Mouse (Mus musculus) embryonic fibroblast, embryonic 13.5 days (primary cell): ENCODE measurements around the gene Klhl28.

Source experiments
- CTCF ChIP-seq: IDR thresholded peaks from 2 replicates; pipeline ENCODE4 v1.5.1; 2011; ENCODE audit warnings: mild to moderate bottlenecking, control low read depth, low read length, moderate library complexity, borderline replicate concordance; ENCODE audit not compliant: insufficient read depth
- POLR2A ChIP-seq: IDR thresholded peaks from 2 replicates; pipeline ENCODE4 v1.6.1; 2011; ENCODE audit warnings: low read depth, mild to moderate bottlenecking, control low read depth, low read length, moderate library complexity

- TF ChIP-seq POLR2A (no peak), CTCF (no peak)
These were observed 52.3 kb downstream of the Klhl28 start for GRCm38 (mm10) chr12:64912996-64913395.
